Mouse (Mus musculus) E14TG2a.4 (cell line): ENCODE data around the gene Fyn.

Experiments used
- CTCF ChIP-seq: conservative IDR thresholded peaks from 2 replicates; pipeline ENCODE4 v1.5.1; 2014; ENCODE audit warnings: low read length
- NANOG ChIP-seq: IDR thresholded peaks from 2 replicates; pipeline ENCODE4 v1.6.1; 2014; ENCODE audit warnings: borderline replicate concordance, low read length, mixed read lengths

DNA sequence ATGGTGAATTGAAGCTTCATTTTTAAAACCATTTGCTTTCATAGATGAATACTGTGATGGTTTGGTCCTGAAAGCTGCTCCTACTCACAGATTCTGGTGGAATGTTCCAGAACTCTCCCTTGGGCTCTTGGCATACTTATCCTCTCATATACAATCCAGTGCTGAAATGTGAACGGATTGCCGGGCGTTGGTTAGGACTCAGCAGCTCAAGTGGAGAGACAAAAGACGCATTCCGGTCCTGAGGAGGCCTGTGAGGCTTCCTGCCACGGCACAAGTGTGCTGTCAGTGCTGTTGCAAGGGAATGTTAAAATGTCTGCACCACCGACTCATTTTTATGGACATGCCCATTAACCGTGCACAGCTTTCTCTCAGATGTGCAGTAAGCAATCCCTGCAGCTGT is 155.7 kb downstream of the Fyn start:
- TF ChIP-seq CTCF: no peak
- no peak for TF ChIP-seq NANOG
